Mouse (Mus musculus) hindbrain, embryonic 14.5 days (tissue): ENCODE measurements around the gene Hdac10. TPM values are rescaled to one million over a fixed set of nuclear protein-coding genes. Genes with fewer than 3 reads are reported as not detected.

Experiments used
- ATAC-seq: fragments of 200-750 bp; cut with Nextera tagmentation; 2 replicates; pipeline ENCODE4 v1.8.0; 2017; ENCODE audit warnings: moderate number of reproducible peaks, mild to moderate bottlenecking, moderate TSS enrichment, moderate library complexity; ENCODE audit not compliant: low FRiP score
- DNase-seq: peaks from one replicate; pipeline ENCODE4 v3.0.0-alpha.2; 2015; ENCODE audit warnings: low spot score
- H3K27ac ChIP-seq: fragments of 300-500 bp; sonication (generic); 2 replicates; pipeline ENCODE4 v1.5.1; 2014; ENCODE audit warnings: mild to moderate bottlenecking, moderate library complexity
- H3K27me3 ChIP-seq: fragments of 300-500 bp; sonication (generic); 2 replicates; pipeline ENCODE4 v1.6.1; 2014; ENCODE audit warnings: mild to moderate bottlenecking, low read length, mixed read lengths; ENCODE audit not compliant: control insufficient read depth, insufficient read depth
- H3K36me3 ChIP-seq: fragments of 300-500 bp; sonication (generic); replicated peaks from 2 replicates; pipeline ENCODE4 v1.6.1; 2014; ENCODE audit not compliant: control insufficient read depth, insufficient read depth
- H3K4me1 ChIP-seq: fragments of 300-500 bp; sonication (generic); replicated peaks from 2 replicates; pipeline ENCODE4 v1.6.1; 2014; ENCODE audit warnings: antibody characterized with exemption, low read length, mixed read lengths; ENCODE audit not compliant: control insufficient read depth, insufficient read depth
- H3K4me2 ChIP-seq: fragments of 300-500 bp; sonication (generic); replicated peaks from 2 replicates; pipeline ENCODE4 v1.6.1; 2014; ENCODE audit warnings: mild to moderate bottlenecking, moderate library complexity
- H3K4me3 ChIP-seq: fragments of 300-500 bp; sonication (generic); replicated peaks from 2 replicates; pipeline ENCODE4 v1.5.1; 2014; ENCODE audit warnings: mild to moderate bottlenecking, low read length
- H3K9ac ChIP-seq: fragments of 300-500 bp; sonication (generic); 2 replicates; pipeline ENCODE4 v1.6.1; 2014
- H3K9me3 ChIP-seq: fragments of 300-500 bp; sonication (generic); 2 replicates; pipeline ENCODE4 v1.6.1; 2016; ENCODE audit warnings: low read length; ENCODE audit not compliant: control insufficient read depth
- WGBS: fragments of 180-500 bp; shearing (Covaris S2); extraction: QIAGEN DNeasy Blood & Tissue Kit; methylation state at CpG from one replicate; pipeline ENCODE4 v1.1.7; 2014; 5-methylcytosine and 5-hydroxymethylcytosine counted together
- polyA plus RNA-seq: library from polyadenylated mRNA; unstranded; fragments of >200 nt; fragmentation: Nextera tagmentation; extraction: Ambion mirVana; gene quantifications from 2 replicates; pipeline ENCODE4 v1.2.1, GENCODE M21; 2014

Hdac10 gene
- 17.0 and 19.1 TPM in 2 replicates for polyA plus RNA-seq

DNA sequence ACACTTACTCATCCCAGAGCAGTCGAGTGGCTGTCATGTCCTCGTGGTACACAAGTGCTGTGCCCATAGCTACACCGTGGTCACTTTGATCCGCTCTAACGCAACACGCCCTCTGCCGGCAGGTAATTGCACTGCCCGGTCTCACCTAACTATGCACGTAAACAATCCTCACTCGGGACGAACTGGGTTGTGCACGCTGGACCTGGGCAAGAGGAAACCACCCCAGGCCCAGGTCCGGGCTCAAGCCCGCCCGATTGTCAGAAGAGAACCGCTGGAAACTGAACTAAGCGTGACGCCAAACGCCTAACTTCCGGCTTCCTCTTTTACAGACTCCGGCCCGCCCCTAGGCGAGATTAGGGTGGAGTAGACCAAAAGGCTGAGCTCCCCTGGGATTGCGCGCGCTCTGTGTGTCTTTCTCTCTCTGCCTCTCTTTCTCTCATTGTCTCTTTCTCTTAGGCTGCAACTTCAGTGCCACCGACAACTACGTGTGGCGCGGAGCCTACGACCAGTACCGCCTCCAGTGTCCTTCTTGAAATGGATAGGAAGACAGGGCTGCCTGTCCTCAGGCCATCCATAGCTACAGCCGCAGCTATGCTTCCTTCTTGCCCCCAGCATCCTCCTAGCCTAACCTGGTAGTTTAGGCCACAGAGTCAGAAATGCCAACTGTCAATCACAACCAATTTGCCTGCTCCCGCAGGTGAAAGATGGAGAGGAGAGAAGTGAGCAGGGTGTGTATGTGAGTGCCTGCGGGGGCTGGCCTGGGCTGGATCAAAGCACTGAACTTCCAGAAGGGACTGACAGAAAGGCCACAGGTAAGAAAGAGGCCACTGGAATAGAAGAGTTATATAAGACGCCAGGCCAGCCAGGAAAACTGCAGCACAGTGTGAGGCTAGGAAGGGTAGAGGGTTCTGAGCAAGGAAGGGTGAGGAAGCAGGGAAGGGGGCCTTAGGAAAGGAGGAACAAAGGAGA lies at the start of gene Hdac10:
Gene Hdac10, minus strand, starts transcription at position 319 of the 969 bp plus-strand sequence.
- Histone ChIP-seq H3K9me3 (no peaks in the 10 kb centered on the region), H3K4me2 (peak within 1 kb of the TSS; percentile 69), H3K4me1 (peaks cover 17% of the 10 kb centered on the region), H3K36me3 (peaks cover 10% of the 10 kb centered on the region; the same call in 1 of the 2 replicates), H3K27me3 (no peaks in the 10 kb centered on the region), H3K27ac (peak within 1 kb of the TSS; percentile 75), H3K4me3 (peak within 1 kb of the TSS; percentile 43), H3K9ac (peak within 1 kb of the TSS; percentile 56)
- peak; percentile 82 for ATAC-seq
- 3% methylated on average over 36 of the region's 36 CpGs for WGBS
- peak; percentile 84 for DNase-seq

DNA sequence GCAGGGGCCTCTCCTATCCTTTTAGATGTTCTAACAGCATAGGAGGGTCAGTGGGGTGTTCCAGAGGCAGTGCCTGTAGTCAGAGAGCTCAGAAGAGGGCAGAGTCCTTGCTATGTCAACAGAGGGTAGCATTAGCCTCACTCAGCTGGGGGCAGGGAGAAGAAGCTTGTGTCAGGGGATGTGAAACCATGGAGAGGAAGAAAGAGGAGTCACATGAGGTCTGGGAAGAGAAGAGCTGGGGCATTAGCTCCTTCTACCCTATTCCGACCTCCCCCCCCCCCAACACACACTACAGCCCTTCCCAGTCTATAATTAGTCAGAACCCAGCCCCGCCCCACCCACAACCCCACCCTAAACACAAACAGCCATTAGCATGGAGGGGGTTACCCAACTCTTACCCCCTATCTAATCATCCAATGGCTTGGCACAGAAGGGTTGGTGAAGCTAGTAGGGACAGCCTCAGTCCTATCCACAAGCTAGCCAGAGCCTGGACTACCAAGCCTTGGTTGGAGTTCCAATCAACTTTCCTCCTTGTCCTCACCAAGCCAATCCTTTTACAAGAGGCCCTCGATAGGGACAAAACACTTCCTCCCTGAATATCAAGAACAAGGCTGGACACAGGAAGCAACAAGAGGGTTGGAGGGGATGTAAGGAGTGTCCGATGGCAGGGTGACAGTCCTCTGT lies 49.2 kb upstream of the Hdac10 start:
- Histone ChIP-seq H3K9me3 (no peaks in the 10 kb centered on the region), H3K4me1 (peaks cover 72% of the 10 kb centered on the region), H3K27ac (peak overlapping the region; percentile 60; the same call in 1 of the 2 replicates), H3K27me3 (no peaks in the 10 kb centered on the region), H3K4me2 (peak overlapping the region; percentile 88), H3K9ac (0 out of 2 replicates have a peak overlapping the region, but pooled peaks have one; percentile 9), H3K36me3 (no peaks in the 10 kb centered on the region), H3K4me3 (0 out of 2 replicates have a peak overlapping the region, but pooled peaks have one; percentile 81)
- ATAC-seq = no peak
- no peak for DNase-seq
- 69% methylated on average over 4 of the region's 4 CpGs for WGBS

DNA sequence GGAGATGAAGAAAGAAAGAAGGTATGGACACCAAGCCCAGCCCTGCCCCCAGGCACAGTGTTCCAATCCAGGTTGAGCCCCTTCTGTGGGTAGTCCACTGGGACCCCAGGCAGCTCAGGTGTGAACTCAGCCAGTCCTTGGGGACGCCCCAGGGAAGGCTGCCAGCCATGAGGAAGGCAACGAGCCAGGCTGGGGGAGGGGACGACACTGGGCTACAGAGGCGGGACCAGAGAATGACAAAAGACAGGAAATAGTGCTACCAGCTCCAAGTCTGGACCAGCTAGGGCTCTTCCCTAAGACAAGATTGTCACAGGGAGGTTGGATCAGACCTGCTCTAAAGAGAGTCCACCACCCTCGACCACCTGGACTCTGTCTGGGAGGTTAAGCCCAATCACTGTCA lies 48.6 kb upstream of the Hdac10 start:
- 0 out of 2 replicates have a peak overlapping the region, but pooled peaks have one; percentile 10 for H3K9ac ChIP-seq
- ATAC-seq (no peak), DNase-seq (peak; percentile 59)
- no peak overlapping the region for H3K4me3 ChIP-seq
- no peaks in the 10 kb centered on the region for H3K9me3 ChIP-seq
- peak overlapping the region; percentile 88 for H3K4me2 ChIP-seq
- H3K27ac ChIP-seq = peak overlapping the region; percentile 60; the same call in 1 of the 2 replicates
- WGBS = 17% methylated on average over 5 of the region's 5 CpGs
- H3K4me1 ChIP-seq = peaks cover 78% of the 10 kb centered on the region
- no peaks in the 10 kb centered on the region for H3K36me3 ChIP-seq
- no peaks in the 10 kb centered on the region for H3K27me3 ChIP-seq

DNA sequence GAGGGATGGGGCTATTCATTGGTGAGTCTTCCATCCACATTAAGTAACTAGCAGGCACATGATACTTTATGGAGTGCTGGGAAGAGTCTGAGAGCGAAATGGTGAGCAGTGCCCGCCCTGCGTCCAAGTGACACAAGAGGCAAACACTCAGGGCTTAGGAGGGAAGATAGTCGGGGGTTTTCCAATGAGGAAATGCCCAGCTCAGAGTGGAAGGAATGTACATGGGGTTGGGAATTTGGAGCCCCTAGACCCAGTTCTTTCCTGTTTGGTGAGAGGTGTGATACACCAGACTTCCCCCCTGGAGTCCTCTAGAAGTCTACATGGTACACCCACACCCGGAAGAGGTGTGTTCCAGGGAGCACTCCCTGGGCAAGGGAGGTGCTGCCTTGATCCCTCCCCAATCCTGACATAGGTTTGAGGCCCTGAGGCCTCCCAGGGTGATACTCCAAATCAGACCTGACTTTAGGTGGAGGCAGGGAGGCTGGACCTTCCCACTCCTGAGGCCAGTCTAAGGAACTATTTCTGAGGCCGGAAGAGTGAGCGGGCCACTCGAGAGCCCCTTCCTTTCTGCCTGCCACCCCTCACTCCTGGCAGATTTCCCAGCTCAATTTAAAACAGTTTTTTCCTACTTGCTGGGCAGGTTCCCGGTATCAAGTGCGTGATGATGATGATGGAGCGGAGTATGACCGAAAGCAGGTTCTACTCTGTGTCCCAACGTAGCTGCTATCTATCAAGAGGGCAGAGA lies 47.1 kb upstream of the Hdac10 start:
- no peak overlapping the region for H3K27ac ChIP-seq
- no peak for ATAC-seq
- no peaks in the 10 kb centered on the region for H3K36me3 ChIP-seq
- H3K4me3 ChIP-seq = no peak overlapping the region
- peak overlapping the region; percentile 8; the same call in 1 of the 2 replicates for H3K4me2 ChIP-seq
- no peak for DNase-seq
- peaks cover 80% of the 10 kb centered on the region for H3K4me1 ChIP-seq
- WGBS = 76% methylated on average over 13 of the region's 13 CpGs
- no peak overlapping the region for H3K9ac ChIP-seq
- no peaks in the 10 kb centered on the region for H3K27me3 ChIP-seq
- H3K9me3 ChIP-seq = no peaks in the 10 kb centered on the region

DNA sequence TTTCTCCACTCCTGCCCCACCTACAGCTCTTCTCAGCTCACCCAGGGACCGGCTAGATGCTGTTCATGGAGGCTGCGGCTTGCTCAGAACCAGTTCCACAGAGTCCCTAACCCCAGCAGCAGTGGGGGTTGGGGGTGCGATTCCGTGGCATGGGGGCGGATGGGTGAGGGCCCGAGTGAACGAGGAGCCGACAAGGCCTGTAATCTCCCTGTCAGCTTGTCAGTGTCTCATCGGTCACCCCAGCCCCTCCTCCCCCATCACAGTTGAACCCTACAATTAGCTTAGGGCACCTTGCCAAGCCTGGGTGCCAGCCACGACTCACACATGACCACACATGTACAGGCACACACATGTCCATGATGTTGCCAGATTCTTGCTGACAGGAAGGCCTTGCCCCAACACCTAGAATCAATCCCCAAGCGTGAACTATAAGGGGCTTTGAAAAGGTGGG lies 46.4 kb upstream of the Hdac10 start:
- H3K4me2 ChIP-seq = peak overlapping the region; percentile 99
- peaks cover under 1% of the 10 kb centered on the region for H3K36me3 ChIP-seq
- no peak for ATAC-seq
- H3K27me3 ChIP-seq = no peaks in the 10 kb centered on the region
- H3K27ac ChIP-seq = no peak overlapping the region
- H3K4me1 ChIP-seq = peaks cover 86% of the 10 kb centered on the region
- WGBS = 54% methylated on average over 11 of the region's 11 CpGs
- H3K4me3 ChIP-seq = no peak overlapping the region
- no peak for DNase-seq
- H3K9ac ChIP-seq = no peak overlapping the region
- H3K9me3 ChIP-seq = no peaks in the 10 kb centered on the region

DNA sequence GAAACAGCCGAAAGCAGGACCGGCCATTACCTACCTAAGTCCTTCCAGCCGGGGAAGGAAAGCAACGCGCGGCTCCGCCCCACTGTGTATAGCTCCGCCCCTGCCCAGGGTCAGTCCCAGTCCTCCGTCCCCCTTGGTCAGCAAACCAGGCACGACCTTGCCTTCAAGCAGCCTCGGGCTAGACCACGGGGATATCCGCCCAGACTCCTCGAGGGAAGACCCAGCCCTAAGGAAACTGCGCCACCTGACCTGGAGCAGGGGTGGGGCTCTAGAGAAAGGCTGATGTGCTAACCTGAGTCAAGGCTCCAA lies 45.4 kb upstream of the Hdac10 start:
- no peaks in the 10 kb centered on the region for H3K9me3 ChIP-seq
- peaks cover 88% of the 10 kb centered on the region for H3K4me1 ChIP-seq
- peak overlapping the region; percentile 99 for H3K4me2 ChIP-seq
- H3K27me3 ChIP-seq = no peaks in the 10 kb centered on the region
- peak overlapping the region; percentile 52 for H3K4me3 ChIP-seq
- ATAC-seq (0 out of 2 replicates have a peak, but pooled peaks have one; percentile 21), DNase-seq (peak; percentile 34)
- under 1% methylated on average over 15 of the region's 15 CpGs for WGBS
- H3K9ac ChIP-seq = peak overlapping the region; percentile 86
- H3K27ac ChIP-seq = peak overlapping the region; percentile 83; the same call in 1 of the 2 replicates
- peaks cover 11% of the 10 kb centered on the region for H3K36me3 ChIP-seq

DNA sequence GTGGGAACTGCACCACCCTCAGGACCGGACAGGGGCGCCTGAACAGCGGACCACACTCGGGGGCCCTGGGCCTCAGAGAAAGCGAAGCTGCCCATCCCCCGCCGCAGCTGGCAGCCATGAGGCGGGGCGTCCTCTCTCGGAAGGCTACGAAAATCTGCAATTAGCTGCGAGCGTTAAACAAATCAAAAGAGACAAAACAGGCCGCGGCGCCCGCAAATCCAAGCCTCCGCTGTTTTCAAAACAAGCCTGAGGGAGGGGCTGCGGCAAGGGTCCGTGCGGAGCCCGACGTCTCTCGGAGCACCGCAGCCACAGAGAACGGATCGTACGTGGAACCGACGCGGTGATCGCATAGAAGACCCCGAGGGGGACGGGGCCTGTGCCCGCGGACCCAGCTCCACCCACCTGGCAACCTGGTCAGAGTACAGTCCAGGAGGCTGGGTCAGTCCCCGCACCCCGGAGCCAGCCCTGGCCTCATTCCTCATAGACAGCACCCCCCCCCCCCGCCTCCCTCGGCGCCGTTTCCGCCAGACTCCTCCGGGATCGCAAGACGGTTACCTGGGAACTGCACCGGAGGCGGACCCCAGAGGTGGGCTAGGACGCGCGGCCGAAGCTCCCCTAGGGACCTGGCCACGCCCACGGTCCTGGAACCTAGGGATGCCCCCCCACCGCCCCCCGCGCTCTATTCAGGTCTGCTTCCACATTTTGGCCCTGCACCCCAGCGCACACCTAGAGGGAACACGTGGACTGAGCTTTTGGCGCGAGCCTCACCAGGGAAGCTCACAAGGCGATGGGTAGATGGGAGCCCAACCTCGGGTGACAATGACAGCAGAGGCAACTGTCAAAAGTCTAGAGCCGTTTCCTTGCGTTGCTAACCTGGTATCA lies 44.8 kb upstream of the Hdac10 start:
- Histone ChIP-seq H3K27me3 (no peaks in the 10 kb centered on the region), H3K4me3 (peak overlapping the region; percentile 52), H3K4me1 (peaks cover 83% of the 10 kb centered on the region), H3K36me3 (peaks cover 17% of the 10 kb centered on the region), H3K4me2 (peak overlapping the region; percentile 99), H3K27ac (peak overlapping the region; percentile 83), H3K9me3 (no peaks in the 10 kb centered on the region), H3K9ac (peak overlapping the region; percentile 86)
- WGBS = under 1% methylated on average over 65 of the region's 65 CpGs
- DNase-seq (peak; percentile 70), ATAC-seq (peak; percentile 21; the same call in 1 of the 2 replicates)

DNA sequence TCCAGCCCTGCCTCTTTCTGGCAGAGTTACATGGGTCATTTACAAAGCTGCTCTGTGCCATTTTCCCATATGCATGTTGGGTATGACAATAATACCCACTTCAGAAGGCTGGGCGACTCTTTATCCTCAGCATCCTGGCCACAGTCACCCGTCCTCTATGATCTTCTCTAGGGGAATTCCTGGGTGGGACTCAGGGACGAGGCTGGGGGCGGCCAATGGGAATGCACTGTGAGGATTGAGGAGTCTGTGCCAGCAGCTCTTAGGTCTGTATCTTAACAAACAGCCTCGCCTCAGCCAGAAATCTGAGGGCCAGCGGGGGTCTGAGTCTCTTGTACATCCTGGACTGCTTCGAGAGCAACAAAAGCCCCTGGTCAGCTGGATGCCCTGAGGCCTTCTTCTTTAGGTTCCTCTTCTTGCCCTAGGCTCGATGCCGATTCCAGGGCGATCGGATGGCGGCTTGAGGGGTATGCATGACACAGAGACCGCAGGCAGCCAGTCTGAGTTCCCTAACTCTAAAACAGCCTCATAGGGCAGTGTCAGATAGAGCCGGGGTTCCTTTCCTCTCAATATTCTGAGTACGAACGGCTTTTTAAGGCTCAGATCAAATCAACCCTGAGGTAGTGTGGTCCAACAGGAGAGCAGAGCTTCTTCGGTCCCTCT lies 43.9 kb upstream of the Hdac10 start:
- peak overlapping the region; percentile 83 for H3K27ac ChIP-seq
- ATAC-seq (no peak), DNase-seq (no peak)
- peak overlapping the region; percentile 86 for H3K9ac ChIP-seq
- peaks cover 26% of the 10 kb centered on the region for H3K36me3 ChIP-seq
- H3K9me3 ChIP-seq = no peaks in the 10 kb centered on the region
- H3K4me1 ChIP-seq = peaks cover 75% of the 10 kb centered on the region
- peak overlapping the region; percentile 52 for H3K4me3 ChIP-seq
- WGBS = 31% methylated on average over 17 of the region's 17 CpGs
- no peaks in the 10 kb centered on the region for H3K27me3 ChIP-seq
- H3K4me2 ChIP-seq = peak overlapping the region; percentile 99
